Mouse (Mus musculus) retina, embryonic 14.5 days (tissue): ENCODE results near the gene H6pd.

ENCODE experiments used
- DNase-seq: peaks from one replicate; pipeline ENCODE4 v3.0.0-alpha.2; 2015; ENCODE audit warnings: low spot score

Gene H6pd

GRCm38 (mm10) chr4:149975291-149975690, 33.5 kb downstream of the H6pd start:
- no peak for DNase-seq

GRCm38 (mm10) chr4:149971393-149971792, 37.4 kb downstream of the H6pd start:
- DNase-seq = no peak

GRCm38 (mm10) chr4:149968526-149968925, 40.3 kb downstream of the H6pd start:
- no peak for DNase-seq

GRCm38 (mm10) chr4:149966963-149967362, 41.9 kb downstream of the H6pd start:
- DNase-seq = no peak

GRCm38 (mm10) chr4:149966252-149966651, 42.6 kb downstream of the H6pd start:
- no peak for DNase-seq

- DNase-seq = no peak
These were observed 43.2 kb downstream of the H6pd start for GRCm38 (mm10) chr4:149965672-149966071.

GRCm38 (mm10) chr4:149965242-149965641, 43.6 kb downstream of the H6pd start:
- no peak for DNase-seq

- DNase-seq = no peak
These were observed 44.1 kb downstream of the H6pd start for GRCm38 (mm10) chr4:149964770-149965169.

- no peak for DNase-seq
These were observed 44.5 kb downstream of the H6pd start for GRCm38 (mm10) chr4:149964285-149964684.

- DNase-seq = no peak
These were observed 48.4 kb downstream of the H6pd start for GRCm38 (mm10) chr4:149960391-149960790.

- DNase-seq = no peak
These were observed 49.0 kb downstream of the H6pd start for GRCm38 (mm10) chr4:149959816-149960215.

GRCm38 (mm10) chr4:149958566-149958965, 50.3 kb downstream of the H6pd start:
- peak; percentile 91 for DNase-seq

GRCm38 (mm10) chr4:149956048-149956447, 52.8 kb downstream of the H6pd start:
- no peak for DNase-seq

GRCm38 (mm10) chr4:149955631-149956030, 53.2 kb downstream of the H6pd start:
- peak; percentile 32 for DNase-seq

GRCm38 (mm10) chr4:149954893-149955439, 53.9 kb downstream of the H6pd start, which contains the start of gene Spsb1:
Gene Spsb1, minus strand, starts transcription at chr4:149955043.
- DNase-seq = peak; percentile 98

GRCm38 (mm10) chr4:149953621-149954481, 55.0 kb downstream of the H6pd start:
- peak; percentile 46 for DNase-seq

- DNase-seq = no peak
These were observed 56.6 kb downstream of the H6pd start for GRCm38 (mm10) chr4:149952201-149952600.

- no peak for DNase-seq
These were observed 57.6 kb downstream of the H6pd start for GRCm38 (mm10) chr4:149951201-149951600.

GRCm38 (mm10) chr4:149949691-149950090, 59.1 kb downstream of the H6pd start:
- DNase-seq = peak; percentile 30

GRCm38 (mm10) chr4:149948119-149948518, 60.7 kb downstream of the H6pd start:
- DNase-seq = no peak

- DNase-seq = no peak
These were observed 61.4 kb downstream of the H6pd start for GRCm38 (mm10) chr4:149947396-149947795.

GRCm38 (mm10) chr4:149945194-149945593, 63.6 kb downstream of the H6pd start:
- DNase-seq = no peak

- DNase-seq = peak; percentile 37
These were observed 64.6 kb downstream of the H6pd start for GRCm38 (mm10) chr4:149944214-149944613.
